Mouse (Mus musculus) stomach, embryonic 14.5 days (tissue): ENCODE results near the gene G430095P16Rik. TPM values are rescaled to one million over a fixed set of nuclear protein-coding genes. Genes with fewer than 3 reads are reported as not detected.

ENCODE experiments used
- ATAC-seq: fragments of 200-750 bp; cut with Nextera tagmentation; 2 replicates; pipeline ENCODE4 v1.8.0; 2017; ENCODE audit warnings: low read depth, moderate TSS enrichment; ENCODE audit not compliant: insufficient number of reproducible peaks, insufficient read depth, low FRiP score
- H3K27ac ChIP-seq: fragments of 300-500 bp; sonication (generic); 2 replicates; pipeline ENCODE4 v1.5.1; 2014; ENCODE audit warnings: mild to moderate bottlenecking, low read length, moderate library complexity, mixed read lengths
- H3K27me3 ChIP-seq: fragments of 300-500 bp; sonication (generic); 2 replicates; pipeline ENCODE4 v1.6.1; 2014; ENCODE audit warnings: low read length, control low read depth, mixed read lengths; ENCODE audit not compliant: control insufficient read depth, insufficient read depth
- H3K36me3 ChIP-seq: fragments of 300-500 bp; sonication (generic); 2 replicates; pipeline ENCODE4 v1.6.1; 2014; ENCODE audit warnings: mild to moderate bottlenecking, control low read depth, low read length, moderate library complexity, mixed read lengths; ENCODE audit not compliant: control insufficient read depth, insufficient read depth
- H3K4me1 ChIP-seq: fragments of 300-500 bp; sonication (generic); 2 replicates; pipeline ENCODE4 v1.6.1; 2014; ENCODE audit warnings: low read length, control low read depth, mixed read lengths; ENCODE audit not compliant: control insufficient read depth, insufficient read depth
- H3K4me2 ChIP-seq: fragments of 300-500 bp; sonication (generic); replicated peaks from 2 replicates; pipeline ENCODE4 v1.6.1; 2014; ENCODE audit warnings: low read depth, low read length, control low read depth
- H3K4me3 ChIP-seq: fragments of 300-500 bp; sonication (generic); 2 replicates; pipeline ENCODE4 v1.5.1; 2014; ENCODE audit warnings: low read depth, low read length, control low read depth
- H3K9ac ChIP-seq: fragments of 300-500 bp; sonication (generic); replicated peaks from 2 replicates; pipeline ENCODE4 v1.6.1; 2014; ENCODE audit warnings: low read depth, mild to moderate bottlenecking, control low read depth, low read length, moderate library complexity, mixed read lengths
- H3K9me3 ChIP-seq: fragments of 300-500 bp; sonication (generic); 2 replicates; pipeline ENCODE4 v1.6.1; 2016; ENCODE audit warnings: low read depth, low read length, control low read depth; ENCODE audit not compliant: control insufficient read depth
- whole genome bisulfite sequencing: fragments of 180-500 bp; shearing (Covaris S2); extraction: QIAGEN DNeasy Blood & Tissue Kit; methylation state at CpG from one replicate; pipeline ENCODE4 v1.1.7; 2014; 5-methylcytosine and 5-hydroxymethylcytosine counted together
- polyA plus RNA-seq: library from polyadenylated mRNA; unstranded; fragments of >200 nt; fragmentation: Nextera tagmentation; extraction: Ambion mirVana; gene quantifications from 2 replicates; pipeline ENCODE4 v1.2.1, GENCODE M21; 2014

Gene G430095P16Rik
- polyA plus RNA-seq, 1 experiment from 2014 or later, result 5.0 TPM

DNA sequence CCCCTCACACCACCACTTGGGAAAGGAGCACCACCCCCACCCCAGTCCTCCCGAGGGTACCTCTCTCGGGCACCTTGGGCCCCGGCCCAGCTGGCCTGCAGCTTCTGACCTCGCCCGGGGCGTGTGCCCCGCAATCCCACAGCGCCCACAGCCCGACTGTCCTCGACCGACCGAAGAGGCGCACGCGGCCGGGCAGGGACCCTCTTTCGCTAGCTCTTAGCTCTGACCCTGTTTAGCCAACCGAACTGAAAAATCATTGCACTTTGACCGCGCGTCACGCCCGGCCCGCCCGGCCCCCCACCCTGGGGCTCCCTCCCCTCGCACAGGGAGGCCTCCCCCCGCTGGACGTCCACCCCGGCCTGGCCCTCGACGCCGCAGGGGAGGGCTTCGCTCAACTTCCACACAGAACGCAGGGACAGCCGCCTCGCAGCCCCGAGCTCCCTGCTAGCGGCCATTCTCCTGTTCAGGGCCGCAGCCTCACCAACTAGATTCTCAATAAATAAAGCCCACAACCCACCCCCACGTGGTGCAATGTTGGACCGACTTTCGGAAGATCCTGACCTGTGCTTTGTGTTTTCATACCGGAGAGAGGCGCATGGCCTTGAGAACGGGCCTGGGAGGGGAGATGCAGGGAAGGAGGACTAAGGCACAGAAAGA lies 16.1 kb upstream of the G430095P16Rik start:
- no peaks in the 10 kb centered on the region for H3K9me3 ChIP-seq
- H3K9ac ChIP-seq, result no peak overlapping the region; the same call in 1 of the 2 replicates
- H3K27ac ChIP-seq, result peak overlapping the region; percentile 66; the same call in 1 of the 2 replicates
- ATAC-seq, result 0 out of 2 replicates have a peak, but pooled peaks have one; percentile 7
- WGBS, result 12% methylated on average over 45 of the region's 45 CpGs
- peaks cover 9% of the 10 kb centered on the region; the same call in 1 of the 2 replicates for H3K36me3 ChIP-seq
- H3K4me3 ChIP-seq, result peak overlapping the region; percentile 20
- H3K27me3 ChIP-seq, result peaks cover 43% of the 10 kb centered on the region; the same call in 1 of the 2 replicates
- peaks cover 41% of the 10 kb centered on the region for H3K4me1 ChIP-seq
- H3K4me2 ChIP-seq, result peak overlapping the region; percentile 15

DNA sequence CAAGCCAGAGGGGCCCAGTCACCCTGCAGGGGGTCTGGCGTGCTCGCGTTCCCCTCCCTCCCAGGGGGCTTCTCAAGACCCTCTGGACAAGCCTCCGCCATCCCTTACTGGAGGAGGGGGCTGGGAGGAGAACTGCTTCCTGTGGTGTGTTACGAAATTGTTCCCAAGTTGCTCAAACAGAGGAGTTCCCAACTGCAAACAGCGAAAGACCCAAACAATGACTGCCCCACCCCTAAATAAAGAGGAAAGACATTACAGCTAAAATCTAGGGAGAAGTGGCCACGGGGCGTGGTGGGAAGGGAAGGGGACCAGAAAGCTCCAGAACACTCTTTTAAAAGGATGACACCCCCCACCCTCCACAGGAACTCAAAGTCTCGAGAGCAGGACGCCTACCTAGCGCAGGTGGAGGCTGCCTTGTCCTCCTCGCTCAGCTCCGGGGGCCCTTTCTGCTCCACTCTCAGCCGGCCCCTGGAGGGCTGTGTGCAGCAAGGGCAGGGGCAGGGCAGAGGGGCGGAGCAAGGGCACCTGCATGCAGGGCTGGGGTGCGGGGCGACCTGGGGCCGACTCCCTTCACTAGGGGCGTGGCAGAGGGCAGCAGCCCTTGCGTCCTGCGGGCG lies 15.4 kb upstream of the G430095P16Rik start:
- peak; percentile 64 for ATAC-seq
- H3K36me3 ChIP-seq, result peaks cover 9% of the 10 kb centered on the region; the same call in 1 of the 2 replicates
- peaks cover 41% of the 10 kb centered on the region; the same call in 1 of the 2 replicates for H3K27me3 ChIP-seq
- peaks cover 42% of the 10 kb centered on the region for H3K4me1 ChIP-seq
- peak overlapping the region; percentile 20 for H3K4me3 ChIP-seq
- WGBS, result 23% methylated on average over 22 of the region's 22 CpGs
- H3K9ac ChIP-seq, result no peak overlapping the region; the same call in 1 of the 2 replicates
- peak overlapping the region; percentile 15 for H3K4me2 ChIP-seq
- H3K27ac ChIP-seq, result peak overlapping the region; percentile 66
- H3K9me3 ChIP-seq, result no peaks in the 10 kb centered on the region

DNA sequence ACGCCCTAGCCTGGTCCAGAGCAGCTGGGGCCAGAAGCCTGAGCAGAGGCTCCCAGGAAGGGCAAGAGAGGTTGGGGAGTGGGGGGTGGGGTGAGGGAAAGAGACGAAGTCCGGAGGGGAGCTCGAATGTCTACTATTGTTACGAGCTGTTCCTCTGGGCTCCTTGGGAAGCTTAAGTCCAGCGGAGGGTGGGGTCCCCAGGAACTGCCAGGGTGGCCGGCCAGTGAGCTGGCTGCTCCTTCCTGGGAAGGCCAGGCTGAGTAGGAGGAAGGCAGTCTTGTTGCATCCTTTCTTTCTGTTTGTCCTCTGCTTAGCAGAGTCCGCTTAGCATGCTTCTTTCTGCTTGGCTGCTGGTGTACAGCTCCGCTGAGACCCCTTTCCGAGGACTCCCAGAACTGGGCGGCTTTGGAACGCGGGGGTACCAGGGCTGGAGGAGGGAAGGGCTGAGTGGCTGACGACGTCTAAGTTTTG lies 14.7 kb upstream of the G430095P16Rik start:
- Histone ChIP-seq H3K4me3 (0 out of 2 replicates have a peak overlapping the region, but pooled peaks have one; percentile 0), H3K9me3 (no peaks in the 10 kb centered on the region), H3K27me3 (peaks cover 35% of the 10 kb centered on the region; the same call in 1 of the 2 replicates), H3K27ac (peak overlapping the region; percentile 66), H3K36me3 (peaks cover 9% of the 10 kb centered on the region; the same call in 1 of the 2 replicates), H3K9ac (no peak overlapping the region), H3K4me1 (peaks cover 48% of the 10 kb centered on the region), H3K4me2 (peak overlapping the region; percentile 15)
- 26% methylated on average over 15 of the region's 15 CpGs for WGBS
- no peak for ATAC-seq

DNA sequence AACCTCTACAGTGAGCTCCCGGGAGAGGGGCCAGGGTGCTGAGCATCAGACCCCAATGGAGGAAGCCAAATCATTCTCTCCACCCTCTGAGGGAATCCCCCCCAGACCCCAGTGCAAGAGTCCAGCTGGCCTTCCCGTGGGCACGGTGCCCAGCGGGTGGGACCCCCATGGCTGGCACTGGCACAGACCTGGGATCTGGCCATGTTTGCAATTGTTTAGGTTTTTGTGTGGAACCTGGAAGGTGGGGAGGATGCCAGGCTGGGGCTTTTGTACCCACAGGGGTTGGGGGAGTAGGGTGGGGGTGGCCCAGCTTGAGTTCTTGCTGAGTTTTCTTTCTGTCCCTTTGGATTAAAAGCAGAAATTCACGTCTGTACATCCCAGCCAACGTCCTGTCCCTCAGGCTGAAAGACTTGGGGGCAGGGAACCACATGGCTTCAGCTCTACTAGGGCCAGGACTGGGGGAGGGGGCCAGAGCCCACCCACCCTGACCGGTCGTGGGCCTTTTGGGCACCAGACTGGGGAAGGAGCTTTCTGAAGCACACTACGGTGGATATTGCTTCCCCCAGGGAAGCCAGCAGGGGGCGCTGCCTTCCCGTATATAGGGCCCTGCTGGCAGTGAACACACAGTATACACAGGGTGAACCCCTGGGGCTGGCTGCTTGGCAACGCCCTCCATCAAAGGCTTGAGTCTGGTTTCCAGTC lies 13.9 kb upstream of the G430095P16Rik start:
- peak; percentile 40 for ATAC-seq
- H3K9ac ChIP-seq, result no peak overlapping the region
- H3K4me1 ChIP-seq, result peaks cover 55% of the 10 kb centered on the region
- no peaks in the 10 kb centered on the region for H3K9me3 ChIP-seq
- H3K27me3 ChIP-seq, result peaks cover 28% of the 10 kb centered on the region; the same call in 1 of the 2 replicates
- peaks cover 12% of the 10 kb centered on the region; the same call in 1 of the 2 replicates for H3K36me3 ChIP-seq
- H3K4me3 ChIP-seq, result no peak overlapping the region
- H3K4me2 ChIP-seq, result no peak overlapping the region
- 23% methylated on average over 12 of the region's 12 CpGs for WGBS
- H3K27ac ChIP-seq, result no peak overlapping the region

DNA sequence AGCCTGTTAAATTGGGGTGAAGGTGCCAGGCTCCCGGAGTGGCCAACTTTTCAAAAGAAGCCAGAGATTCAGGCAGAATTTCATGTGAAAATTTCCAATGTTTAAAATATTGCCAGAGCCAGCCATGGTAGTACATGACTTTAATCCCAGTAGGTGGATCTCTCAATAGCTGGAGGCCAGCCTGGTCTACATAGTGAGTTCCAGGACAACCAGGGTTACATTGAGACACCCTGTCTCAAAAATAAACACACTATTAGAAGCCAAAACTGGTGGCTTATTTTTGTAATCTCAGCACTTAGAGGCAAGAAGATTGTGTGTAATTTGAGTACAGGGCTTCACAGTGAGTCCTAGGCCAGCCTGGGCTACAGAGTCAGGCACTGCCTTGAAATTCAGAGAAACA lies 12.9 kb upstream of the G430095P16Rik start:
- no peak for ATAC-seq
- no peak overlapping the region for H3K4me2 ChIP-seq
- H3K27ac ChIP-seq, result no peak overlapping the region
- 92% methylated on average over 1 of the region's 1 CpGs for WGBS
- peaks cover 53% of the 10 kb centered on the region for H3K4me1 ChIP-seq
- peaks cover 12% of the 10 kb centered on the region; the same call in 1 of the 2 replicates for H3K36me3 ChIP-seq
- no peak overlapping the region for H3K4me3 ChIP-seq
- H3K27me3 ChIP-seq, result peaks cover 19% of the 10 kb centered on the region; the same call in 1 of the 2 replicates
- H3K9ac ChIP-seq, result no peak overlapping the region
- no peaks in the 10 kb centered on the region for H3K9me3 ChIP-seq

DNA sequence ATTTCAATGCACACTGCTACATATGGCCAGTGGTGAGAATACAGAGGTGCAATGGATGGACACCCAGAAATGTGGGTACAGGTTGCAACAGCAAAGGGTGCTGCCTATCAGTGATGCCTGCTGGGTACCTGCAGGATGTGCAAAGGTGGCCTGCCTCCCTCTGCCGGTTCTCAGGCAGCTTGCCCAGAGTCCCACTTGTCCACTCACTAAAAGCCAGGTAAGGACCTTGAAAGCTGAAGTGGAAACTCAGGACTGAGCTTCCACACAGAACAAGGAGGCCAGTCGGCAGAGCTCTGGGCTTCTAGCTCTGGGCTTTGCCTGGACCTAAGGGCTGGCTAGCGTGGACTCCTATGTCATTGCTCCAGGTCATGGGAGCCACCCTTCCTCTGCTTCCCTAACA lies 11.5 kb upstream of the G430095P16Rik start:
- Histone ChIP-seq H3K4me3 (no peak overlapping the region), H3K4me1 (peaks cover 47% of the 10 kb centered on the region), H3K9me3 (no peaks in the 10 kb centered on the region), H3K4me2 (no peak overlapping the region), H3K27me3 (peaks cover 11% of the 10 kb centered on the region; the same call in 1 of the 2 replicates), H3K9ac (no peak overlapping the region), H3K36me3 (peaks cover 12% of the 10 kb centered on the region; the same call in 1 of the 2 replicates), H3K27ac (peak overlapping the region; percentile 83; the same call in 1 of the 2 replicates)
- ATAC-seq, result no peak
- WGBS, result 64% methylated on average over 3 of the region's 3 CpGs

DNA sequence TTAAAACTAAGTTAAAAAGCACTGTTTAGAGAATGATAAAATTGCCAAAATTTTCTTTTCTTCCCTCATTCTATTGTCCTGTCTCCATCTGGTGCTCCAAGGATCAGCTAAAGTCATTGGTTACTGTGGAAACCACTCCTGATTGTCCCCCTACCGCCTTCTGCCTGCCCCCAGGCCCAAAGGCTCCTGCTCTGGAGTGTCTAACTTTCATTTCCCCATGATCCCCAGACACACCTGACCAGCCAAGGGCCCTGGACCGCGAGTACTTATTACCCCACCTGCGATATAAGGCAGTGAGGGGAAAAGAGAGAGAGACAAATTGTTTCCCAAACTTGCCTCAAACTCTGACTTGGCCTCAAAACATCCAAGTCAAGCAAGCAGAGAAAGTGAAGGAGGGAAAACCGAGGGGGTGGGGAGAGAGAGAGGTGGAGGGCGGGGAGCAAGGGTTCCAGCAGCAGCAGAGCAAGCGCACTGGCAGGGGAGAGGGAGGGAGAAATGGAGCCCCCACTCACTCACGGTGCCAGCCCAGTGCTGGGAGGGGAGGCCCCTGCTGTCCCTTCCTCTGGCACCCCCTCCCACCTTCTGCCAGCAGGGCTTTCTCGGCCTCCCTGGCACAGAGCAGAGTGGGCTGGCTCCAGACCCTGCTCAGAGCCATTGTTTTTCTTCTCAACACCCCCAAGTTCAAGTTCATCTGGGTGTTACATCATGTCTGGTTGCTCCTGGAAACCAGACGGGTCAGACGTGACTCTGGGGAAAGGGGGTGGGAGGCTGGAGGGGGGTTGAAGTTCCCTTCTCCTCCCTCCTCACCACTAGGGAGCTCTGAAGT lies 10.7 kb upstream of the G430095P16Rik start:
- Histone ChIP-seq H3K4me1 (peaks cover 46% of the 10 kb centered on the region), H3K27me3 (peaks cover 13% of the 10 kb centered on the region)
- WGBS, result 10% methylated on average over 11 of the region's 11 CpGs

More for the DNA sequence above, 10.7 kb upstream of the G430095P16Rik start:
- peaks cover 19% of the 10 kb centered on the region for H3K36me3 ChIP-seq
- peak; percentile 69 for ATAC-seq
- H3K27ac ChIP-seq, result peak overlapping the region; percentile 83
- H3K4me2 ChIP-seq, result peak overlapping the region; percentile 33; the same call in 1 of the 2 replicates
- no peaks in the 10 kb centered on the region for H3K9me3 ChIP-seq
- H3K9ac ChIP-seq, result peak overlapping the region; percentile 25; the same call in 1 of the 2 replicates
- H3K4me3 ChIP-seq, result no peak overlapping the region
